Mouse (Mus musculus) c-Kit-positive CD71-positive TER-119-positive erythroid progenitor cells, embryonic 14.5 days (primary cell): ENCODE results near the gene Cdadc1.

ENCODE experiments used
- DNase-seq: peaks from one replicate; pipeline ENCODE4 v3.0.0-alpha.2; 2013; ENCODE audit warnings: low spot score

Gene Cdadc1

GRCm38 (mm10) chr14:59612920-59613625 is 15.3 kb upstream of the Cdadc1 start:
- peak; percentile 28 for DNase-seq

DNA sequence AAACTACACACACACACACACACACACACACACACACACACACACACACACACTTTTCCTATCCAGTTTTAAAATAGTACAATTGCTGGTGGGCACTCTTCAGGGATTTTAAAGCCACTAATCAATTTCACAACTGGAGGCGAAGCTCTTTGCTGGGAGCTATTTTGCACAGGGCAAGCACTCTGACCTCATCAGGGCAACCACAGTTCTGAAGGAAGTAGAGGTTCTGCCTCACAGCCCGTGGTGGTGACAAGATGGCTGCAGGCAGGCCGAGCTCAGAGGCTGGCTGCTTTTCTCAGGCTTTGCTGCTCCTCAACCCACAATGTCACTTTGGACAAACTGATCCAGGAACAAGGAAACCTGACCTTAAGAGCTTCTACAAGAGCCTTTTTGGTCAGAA is 9.3 kb upstream of the Cdadc1 start:
- no peak for DNase-seq

DNA sequence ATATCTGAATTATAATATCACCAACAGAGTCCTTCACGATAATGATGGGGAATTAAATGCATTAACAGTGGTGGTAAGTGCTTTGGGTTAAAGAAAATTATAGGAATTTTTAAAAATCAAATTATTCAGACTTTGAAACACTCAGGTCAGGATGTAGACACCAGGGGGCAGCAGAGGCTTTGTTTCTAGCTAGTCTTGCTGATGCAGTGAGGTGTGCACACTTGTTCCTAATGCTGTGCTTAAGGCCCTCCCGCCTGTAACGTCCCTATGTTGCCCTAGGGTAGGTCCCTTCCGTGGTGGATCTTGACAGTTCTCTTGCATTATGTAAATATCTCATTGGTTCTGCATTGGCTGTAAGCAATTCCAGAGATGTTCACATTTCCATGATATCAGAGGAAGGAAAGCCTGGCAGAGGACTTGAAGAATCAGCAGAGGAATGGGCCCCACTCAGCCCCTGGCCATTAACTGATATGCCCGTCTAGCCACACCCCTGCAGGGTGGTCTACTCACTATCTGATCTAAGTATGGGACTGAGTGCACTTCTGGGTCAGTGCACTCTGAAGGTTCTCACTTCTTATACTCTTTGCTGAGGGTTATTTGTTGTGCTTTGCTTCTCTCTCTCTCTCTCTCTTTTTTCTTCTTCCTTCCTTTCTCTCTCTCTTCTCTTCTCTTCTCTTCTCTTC is 8.1 kb upstream of the Cdadc1 start:
- peak; percentile 49 for DNase-seq

GRCm38 (mm10) chr14:59604002-59604645 is 6.4 kb upstream of the Cdadc1 start:
- DNase-seq = no peak

- DNase-seq = no peak
These were observed 485 bp upstream of the Cdadc1 start for GRCm38 (mm10) chr14:59598260-59598627.

GRCm38 (mm10) chr14:59594988-59595387 is 2.8 kb downstream of the Cdadc1 start:
- no peak for DNase-seq

DNA sequence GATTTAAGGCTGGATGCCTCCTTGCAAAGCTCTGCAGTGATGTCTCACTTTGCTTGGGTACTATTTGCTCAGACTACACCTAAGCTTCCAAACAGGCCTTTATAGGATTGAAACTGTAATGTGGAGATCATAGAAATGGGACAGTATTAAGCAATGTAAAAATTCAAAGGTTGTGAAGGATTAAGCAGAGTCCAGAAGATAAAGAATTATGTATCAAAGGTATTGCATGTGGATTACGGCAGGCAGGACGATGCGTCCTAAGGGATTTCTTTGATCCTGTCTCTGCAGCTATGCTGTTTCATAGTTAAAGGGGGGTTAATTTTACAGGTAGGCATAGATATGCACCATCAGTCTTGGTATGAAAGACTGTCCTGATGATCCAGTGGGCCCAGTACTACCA is 5.2 kb downstream of the Cdadc1 start:
- no peak for DNase-seq

DNA sequence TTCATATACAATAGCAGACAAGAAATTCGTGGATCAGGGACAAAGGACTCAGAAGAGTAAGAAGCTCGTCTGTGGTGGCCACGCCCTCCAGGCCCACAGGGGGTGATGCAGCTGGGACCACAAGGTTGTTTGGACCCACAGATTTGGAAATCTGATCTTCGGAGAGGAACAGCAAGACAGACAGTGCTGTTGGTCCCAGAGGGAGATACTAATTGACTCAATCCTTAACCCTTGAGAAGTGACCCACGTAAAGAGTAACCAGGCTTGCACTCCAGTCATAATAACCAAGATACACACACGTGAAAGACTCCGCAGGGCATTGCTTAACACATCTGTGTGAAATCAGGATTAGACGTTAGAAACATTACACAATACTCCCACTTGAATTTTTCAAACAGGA is 5.9 kb downstream of the Cdadc1 start:
- DNase-seq = no peak

DNA sequence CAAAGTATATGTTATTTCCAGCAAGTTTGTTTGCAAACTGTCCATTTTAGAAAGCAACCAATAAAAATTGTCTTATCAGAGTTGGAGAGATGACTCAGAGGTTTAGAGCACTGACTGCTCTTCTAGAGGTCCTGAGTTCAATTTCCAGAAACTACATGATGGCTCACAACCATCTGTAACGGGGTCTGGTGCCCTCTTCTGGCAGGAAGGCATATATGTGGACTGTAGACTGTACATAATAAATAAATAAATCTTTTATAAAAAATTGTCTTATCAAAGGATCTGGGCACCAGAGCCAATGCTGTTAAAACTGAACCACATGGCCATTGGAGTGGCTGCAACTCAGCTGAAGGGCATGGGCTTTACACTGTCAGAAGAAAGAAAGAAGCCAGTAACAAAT is 7.1 kb downstream of the Cdadc1 start:
- no peak for DNase-seq

GRCm38 (mm10) chr14:59576385-59576784 is 21.4 kb downstream of the Cdadc1 start:
- DNase-seq = no peak

DNA sequence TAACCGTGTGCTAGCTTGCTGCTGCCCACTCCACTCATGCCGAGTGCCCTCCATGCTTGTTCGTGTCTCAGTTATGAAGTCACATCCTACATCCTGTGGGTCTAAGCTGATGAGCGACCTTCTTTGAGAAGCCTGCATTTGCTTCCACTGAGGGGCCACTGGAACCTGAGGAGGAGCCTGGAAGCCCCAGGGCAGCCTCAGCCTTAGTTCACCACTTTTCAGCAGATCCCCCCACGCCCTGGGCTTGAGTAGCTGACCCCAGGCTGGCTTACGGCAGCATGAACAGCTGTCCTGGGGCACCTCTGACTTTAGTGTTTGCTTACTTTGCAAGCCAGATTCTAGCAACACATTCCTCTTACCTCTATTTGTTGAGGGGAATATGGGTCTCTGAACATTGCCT is 31.0 kb downstream of the Cdadc1 start:
- DNase-seq = no peak

DNA sequence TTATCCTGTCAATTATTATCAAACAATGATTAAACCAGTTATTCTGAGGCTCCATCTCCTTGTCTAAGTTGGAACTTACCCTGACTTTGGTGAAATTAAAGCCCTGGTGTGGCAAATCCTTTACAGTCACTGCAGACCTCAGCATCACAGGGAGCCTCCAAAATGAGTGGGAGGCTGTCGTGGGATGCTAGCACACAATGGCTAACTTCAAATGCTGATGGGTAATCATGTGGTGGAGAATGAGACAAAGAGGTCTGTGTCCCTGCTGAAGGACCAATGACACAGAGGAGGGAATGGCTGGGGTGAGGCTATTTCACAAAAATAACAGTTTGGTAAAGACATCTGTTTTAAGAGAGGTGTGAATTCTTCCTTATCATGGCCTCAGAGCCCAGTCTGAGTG is 39.9 kb downstream of the Cdadc1 start:
- no peak for DNase-seq

- DNase-seq = no peak
These were observed 40.7 kb downstream of the Cdadc1 start for GRCm38 (mm10) chr14:59557071-59557470.

DNA sequence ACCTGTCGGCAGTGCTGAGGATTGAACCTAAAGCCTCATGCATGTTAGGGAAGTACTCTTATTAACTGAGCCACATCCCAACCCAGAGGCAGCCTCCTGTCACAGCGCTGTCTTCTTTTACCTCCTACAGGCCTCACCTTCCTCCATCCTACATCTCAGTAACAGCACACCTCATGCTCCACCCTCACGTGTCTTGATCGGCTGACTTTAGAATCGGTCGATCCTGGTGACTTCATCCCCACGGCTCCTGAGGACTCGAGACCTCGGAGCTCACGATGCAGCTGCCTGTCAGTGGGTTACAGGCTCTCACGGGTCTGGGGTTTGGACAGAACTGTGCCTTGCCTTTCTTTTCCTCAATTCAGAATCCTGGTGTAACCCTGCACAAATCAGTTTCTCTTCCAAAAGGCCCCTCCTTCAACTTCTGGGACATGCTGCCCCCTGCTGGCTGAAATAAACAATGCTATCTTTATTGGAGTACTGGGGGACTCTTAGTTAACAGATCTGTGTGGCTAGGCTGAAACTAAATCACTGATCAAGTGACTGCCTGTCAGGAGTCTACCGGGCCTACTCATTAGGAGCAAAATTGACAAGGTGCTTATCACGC is 41.7 kb downstream of the Cdadc1 start:
- peak; percentile 60 for DNase-seq

- DNase-seq = no peak
These were observed 42.7 kb downstream of the Cdadc1 start for GRCm38 (mm10) chr14:59555018-59555417.

DNA sequence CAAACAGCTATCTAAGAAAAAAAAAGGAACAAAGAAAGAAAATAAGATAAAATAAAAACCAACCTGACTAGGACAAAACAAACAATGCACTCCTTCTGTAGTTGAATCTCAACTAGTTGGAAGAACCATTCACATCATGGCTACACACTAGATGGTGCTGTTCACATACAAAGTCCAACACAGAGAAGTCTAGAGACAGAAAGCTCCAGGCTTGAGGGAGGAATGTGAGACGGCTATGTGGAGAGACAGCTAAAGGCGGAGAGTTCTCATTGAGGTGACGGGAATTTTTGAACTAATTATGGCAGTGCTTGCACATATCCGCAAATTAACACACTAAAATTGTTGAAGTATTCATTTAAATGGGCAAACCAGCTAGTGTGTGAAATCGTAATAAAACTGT is 43.7 kb downstream of the Cdadc1 start:
- DNase-seq = no peak

DNA sequence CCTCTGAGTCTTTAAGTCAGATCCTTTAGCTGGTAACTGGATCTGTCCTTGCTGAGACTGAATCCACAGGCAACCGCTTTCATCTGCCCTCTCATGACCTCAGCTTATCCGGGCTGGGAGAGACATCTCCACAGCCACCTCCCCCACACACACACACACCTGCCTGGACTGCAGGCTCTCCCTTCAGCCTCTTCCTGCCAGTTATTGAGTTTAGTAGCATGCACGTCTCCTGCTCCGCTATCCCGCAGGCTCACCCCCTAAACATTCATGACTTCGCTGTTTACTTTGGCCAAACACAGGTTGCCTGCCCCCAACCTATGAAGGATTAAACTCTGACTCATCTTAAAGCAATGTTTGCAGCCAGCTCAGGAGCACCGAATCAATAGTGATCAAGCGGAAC is 45.8 kb downstream of the Cdadc1 start:
- no peak for DNase-seq

- DNase-seq = no peak
These were observed 46.9 kb downstream of the Cdadc1 start for GRCm38 (mm10) chr14:59550841-59551240.

DNA sequence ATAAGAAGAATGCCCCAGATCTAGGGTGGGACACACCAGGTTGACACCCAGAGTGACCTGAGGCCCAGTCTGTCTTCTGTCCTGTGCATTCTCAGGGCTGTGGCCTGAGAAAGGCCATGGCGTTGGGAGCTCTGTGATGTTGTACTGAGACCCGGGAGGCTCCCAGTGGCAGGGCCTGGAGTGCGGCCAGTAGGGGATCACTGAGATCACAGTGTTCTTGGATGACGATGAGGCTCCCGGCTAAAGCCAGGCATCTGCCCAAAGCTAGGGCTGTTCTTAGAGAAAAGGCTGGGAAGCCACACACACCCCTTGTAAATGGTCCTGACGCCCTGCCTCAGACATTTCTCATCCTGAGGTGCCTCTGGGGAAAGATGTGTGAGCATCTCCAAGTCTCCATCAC is 48.7 kb downstream of the Cdadc1 start:
- no peak for DNase-seq

- no peak for DNase-seq
These were observed 49.2 kb downstream of the Cdadc1 start for GRCm38 (mm10) chr14:59548532-59548931.

- DNase-seq = no peak
These were observed 50.2 kb downstream of the Cdadc1 start for GRCm38 (mm10) chr14:59547530-59547929.

- no peak for DNase-seq
These were observed 51.4 kb downstream of the Cdadc1 start for GRCm38 (mm10) chr14:59546162-59546880.
